In the genomic region with DNA sequence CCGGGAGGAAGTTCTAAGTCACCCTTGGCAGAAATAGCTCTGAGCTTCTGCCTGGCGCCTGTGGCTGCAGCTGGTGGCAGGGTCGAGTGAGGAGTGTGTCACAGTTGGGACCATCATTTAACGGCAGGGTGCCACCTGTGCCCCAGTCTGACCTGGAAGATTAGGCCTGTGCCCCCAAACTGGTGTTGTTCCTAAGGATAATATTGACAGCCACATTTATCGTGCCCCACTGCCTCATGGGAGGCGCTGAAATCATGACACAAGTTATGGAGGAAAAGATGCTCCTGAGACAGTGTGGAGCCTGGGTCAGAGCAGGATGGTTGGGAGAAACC, we compare ENCODE assay signal across 28 mouse cellular contexts. TPM values are rescaled to one million over a fixed set of nuclear protein-coding genes. Genes with fewer than 3 reads are reported as not detected.
A peak's percentile ranks its signal among the peaks of the same experiment; 100 is the strongest.
DNase-seq lines count a peak whose midpoint lies in the region; ATAC-seq and TF ChIP-seq lines count a peak whose summit lies in the region.
"Had no signal": no experiment of that assay in that cellular context is flagged by ENCODE, and none has a peak within 500 bp of the region (broad histone marks: within the 10 kb centered on the region; RNA-seq: fewer than 3 reads in every experiment).

No protein-coding gene starts in this region.

- peak overlapping the region; percentile 85 for H3K4me3 ChIP-seq in megakaryocyte, embryonic 14.5 days (replicated peaks)
- H3K4me3 ChIP-seq in liver, embryonic 16.5 days (ENCODE audit: low read depth, low read length) = no peak overlapping the region
- H3K4me3 ChIP-seq in lung, adult 2 months (replicated peaks; ENCODE audit: extremely low read depth, low read depth, low read length) = no peak overlapping the region
- H3K4me3 ChIP-seq: embryonic facial prominence, embryonic 13.5 days; gastrocnemius, adult 2 months; heart, embryonic 15.5 days; limb, embryonic 12.5 days; lung, embryonic 15.5 days; stomach, embryonic 15.5 days had no signal

- no peaks in the 10 kb centered on the region for H3K9me3 ChIP-seq in megakaryocyte, embryonic 14.5 days
- 0 out of 2 replicates have a peak, but pooled peaks cover 2% of the 10 kb centered on the region for H3K9me3 ChIP-seq in liver, embryonic 16.5 days (replicated peaks; ENCODE audit: control insufficient read depth, low read length)
- H3K9me3 ChIP-seq: embryonic facial prominence, embryonic 13.5 days; heart, embryonic 15.5 days; lung, embryonic 15.5 days; stomach, embryonic 15.5 days had no signal

- no peak for TF ChIP-seq POLR2A in lung, adult 2 months (IDR thresholded peaks at IDR 0.05; ENCODE audit: borderline replicate concordance, extremely low read depth, low read depth, low read length)

- H3K4me2 ChIP-seq in liver, embryonic 16.5 days (ENCODE audit: low read depth, low read length) = no peak overlapping the region
- H3K4me2 ChIP-seq: embryonic facial prominence, embryonic 13.5 days; heart, embryonic 15.5 days; limb, embryonic 12.5 days; lung, embryonic 15.5 days; stomach, embryonic 15.5 days had no signal

- no peaks in the 10 kb centered on the region for H3K27me3 ChIP-seq in megakaryocyte, embryonic 14.5 days (replicated peaks)
- no peaks in the 10 kb centered on the region for H3K27me3 ChIP-seq in liver, embryonic 16.5 days (ENCODE audit: control insufficient read depth, insufficient read depth, low read depth, low read length)
- H3K27me3 ChIP-seq: heart, embryonic 15.5 days; lung, embryonic 15.5 days; stomach, embryonic 15.5 days had no signal

- H3K9ac ChIP-seq in liver, embryonic 16.5 days (ENCODE audit: low read depth, low read length) = peak overlapping the region; percentile 62
- H3K9ac ChIP-seq: embryonic facial prominence, embryonic 13.5 days; forebrain, postnatal 0 days; heart, embryonic 15.5 days; limb, embryonic 12.5 days; lung, embryonic 15.5 days; stomach, embryonic 15.5 days had no signal

- H3K4me1 ChIP-seq in megakaryocyte, embryonic 14.5 days = peaks cover 92% of the 10 kb centered on the region
- H3K4me1 ChIP-seq in liver, embryonic 16.5 days (ENCODE audit: control insufficient read depth, low read depth, low read length) = peaks cover 90% of the 10 kb centered on the region
- no peaks in the 10 kb centered on the region for H3K4me1 ChIP-seq in lung, adult 2 months (ENCODE audit: control insufficient read depth, insufficient read depth, low read length)
- H3K4me1 ChIP-seq: lung, embryonic 15.5 days; stomach, embryonic 15.5 days had no signal

- DNase-seq in thymus, postnatal 36 days = peak; percentile 26 to 48
- no peak for DNase-seq in adrenal gland, postnatal 10 days
- DNase-seq in lung, adult 2 months = no peak
- DNase-seq: adrenal gland, adult 8-10 months; cerebellum, adult 11 months; cerebellum, postnatal 10 days; forebrain, postnatal 0 days; heart, postnatal 4 days had no signal

- H3K36me3 ChIP-seq in megakaryocyte, embryonic 14.5 days (replicated peaks; ENCODE audit: low read length) = peaks cover 4% of the 10 kb centered on the region
- H3K36me3 ChIP-seq in liver, embryonic 16.5 days (ENCODE audit: control insufficient read depth, insufficient read depth) = no peaks in the 10 kb centered on the region
- H3K36me3 ChIP-seq: embryonic facial prominence, embryonic 13.5 days; heart, embryonic 15.5 days; limb, embryonic 12.5 days; lung, embryonic 15.5 days; stomach, embryonic 15.5 days had no signal

- WGBS in liver, embryonic 16.5 days (ENCODE audit: insufficient replicate concordance) = 26% methylated on average over 6 of the region's 6 CpGs
- 53% methylated on average over 6 of the region's 6 CpGs for WGBS in lung, adult 2 months

- TF ChIP-seq CTCF in lung, adult 2 months (IDR thresholded peaks at IDR 0.05; ENCODE audit: insufficient read depth, low read length) = no peak

- peak overlapping the region; percentile 94 for H3K27ac ChIP-seq in liver, embryonic 16.5 days (ENCODE audit: low read length)
- H3K27ac ChIP-seq: embryonic facial prominence, embryonic 13.5 days; gastrocnemius, adult 2 months; heart, embryonic 15.5 days; hindbrain, postnatal 0 days; kidney, postnatal 0 days; limb, embryonic 12.5 days; lung, embryonic 15.5 days; macrophage; stomach, embryonic 15.5 days had no signal

- no peak for ATAC-seq in megakaryocyte, adult 5-6 weeks (ENCODE audit: poor library complexity, severe bottlenecking)
- ATAC-seq in granulocyte monocyte progenitor cell, adult 5-6 weeks (replicated peaks; ENCODE audit: poor library complexity, severe bottlenecking) = peak; percentile 34
- ATAC-seq in liver, embryonic 16.5 days (ENCODE audit: low read depth) = no peak
- ATAC-seq: forebrain, postnatal 0 days; hindbrain, postnatal 0 days; intestine, postnatal 0 days; midbrain, embryonic 16.5 days; Patski had no signal

RNA-seq across cellular contexts. Expression of a gene that starts 16.0 kb away (rescaled TPM):
- 4.1 and 10.3 TPM in 2 replicates for polyA plus RNA-seq in megakaryocyte, embryonic 14.5 days (2012; ENCODE audit: insufficient read depth, low replicate concordance)
- total RNA-seq in megakaryocyte, adult 5-6 weeks (2015) = 12.2 and 15.2 TPM in 2 replicates
- total RNA-seq in megakaryocyte, adult 5-6 weeks (2017) = 10.3 and 13.7 TPM in 2 replicates
- 25.9 and 31.5 TPM in 2 replicates for total RNA-seq in granulocyte monocyte progenitor cell, adult 5-6 weeks (2014; fragmentation: Nextera tagmentation)
- total RNA-seq in granulocyte monocyte progenitor cell, adult 5-6 weeks (2017) = 12.6 and 16.5 TPM in 2 replicates
- polyA plus RNA-seq in liver, embryonic 16.5 days (2015; fragmentation: Nextera tagmentation; extraction: Ambion mirVana) = 12.1 TPM in 2 replicates
- 10 to 100 TPM; 15.5 to 21.5 TPM for total RNA-seq in adrenal gland, postnatal 10 days (2021)
- polyA plus RNA-seq in lung, adult 2 months (2012; rRNA removed) = 21.6 and 27.3 TPM in 2 replicates

RNA-seq across cellular contexts. Expression of a gene that starts 22.2 kb away (rescaled TPM):
- 225 and 586 TPM in 2 replicates for polyA plus RNA-seq in megakaryocyte, embryonic 14.5 days (2012; ENCODE audit: insufficient read depth, low replicate concordance)
- 2.9 and 7.4 TPM in 2 replicates for total RNA-seq in megakaryocyte, adult 5-6 weeks (2015)
- total RNA-seq in megakaryocyte, adult 5-6 weeks (2017) = 6.1 and 7.8 TPM in 2 replicates
- 1.4 TPM in 1 of 2 replicates, not detected in the other for total RNA-seq in granulocyte monocyte progenitor cell, adult 5-6 weeks (2014; fragmentation: Nextera tagmentation)
- 1.9 and 2.0 TPM in 2 replicates for total RNA-seq in granulocyte monocyte progenitor cell, adult 5-6 weeks (2017)
- polyA plus RNA-seq in liver, embryonic 16.5 days (2015; fragmentation: Nextera tagmentation; extraction: Ambion mirVana) = 88.7 and 89.4 TPM in 2 replicates
- total RNA-seq in adrenal gland, postnatal 10 days (2021) = 1 to 10 TPM in 1 of 2 experiments, under 1 TPM in 1; 0.66 to 4.4 TPM
- polyA plus RNA-seq in lung, adult 2 months (2012; rRNA removed) = 0.66 and 0.79 TPM in 2 replicates
- total RNA-seq: adrenal gland, adult 8-10 months; forebrain, postnatal 0 days; gastrocnemius, adult 2 months; heart, postnatal 4 days; hindbrain, postnatal 0 days; layer of hippocampus, postnatal 25 days; left cerebral cortex, postnatal 10 days had no signal
- polyA plus RNA-seq: C2C12; forebrain, postnatal 0 days; hindbrain, postnatal 0 days; intestine, postnatal 0 days; midbrain, embryonic 16.5 days; Patski had no signal

RNA-seq across cellular contexts. Expression of a gene that starts 36.3 kb away (rescaled TPM):
- not detected in 2 replicates for polyA plus RNA-seq in megakaryocyte, embryonic 14.5 days (2012; ENCODE audit: insufficient read depth, low replicate concordance)
- not detected in 2 replicates for total RNA-seq in megakaryocyte, adult 5-6 weeks (2015)
- total RNA-seq in megakaryocyte, adult 5-6 weeks (2017) = not detected in 2 replicates
- not detected in 2 replicates for total RNA-seq in granulocyte monocyte progenitor cell, adult 5-6 weeks (2014; fragmentation: Nextera tagmentation)
- total RNA-seq in granulocyte monocyte progenitor cell, adult 5-6 weeks (2017) = not detected in 2 replicates
- 1.6 and 9.7 TPM in 2 replicates for polyA plus RNA-seq in liver, embryonic 16.5 days (2015; fragmentation: Nextera tagmentation; extraction: Ambion mirVana)
- under 1 TPM in 1 of 2 experiments, not detected in 1; 0.15 TPM for total RNA-seq in adrenal gland, postnatal 10 days (2021)
- polyA plus RNA-seq in lung, adult 2 months (2012; rRNA removed) = 0.12 and 3.3 TPM in 2 replicates
- total RNA-seq: adrenal gland, adult 8-10 months; forebrain, postnatal 0 days; gastrocnemius, adult 2 months; heart, postnatal 4 days; hindbrain, postnatal 0 days; layer of hippocampus, postnatal 25 days; left cerebral cortex, postnatal 10 days; neutrophil, adult 5-6 weeks had no signal
- polyA plus RNA-seq: C2C12; embryonic facial prominence, embryonic 13.5 days; forebrain, postnatal 0 days; hindbrain, postnatal 0 days; kidney, postnatal 0 days; limb, embryonic 12.5 days; lung, embryonic 15.5 days; macrophage; midbrain, embryonic 16.5 days; Patski had no signal

RNA-seq across cellular contexts. Expression of a gene that starts 41.5 kb away (rescaled TPM):
- polyA plus RNA-seq in megakaryocyte, embryonic 14.5 days (2012; ENCODE audit: insufficient read depth, low replicate concordance) = 1.1 and 1.7 TPM in 2 replicates
- total RNA-seq in megakaryocyte, adult 5-6 weeks (2015) = 8.9 and 10.9 TPM in 2 replicates
- 11.7 and 12.9 TPM in 2 replicates for total RNA-seq in megakaryocyte, adult 5-6 weeks (2017)
- total RNA-seq in granulocyte monocyte progenitor cell, adult 5-6 weeks (2014; fragmentation: Nextera tagmentation) = 17.4 and 23.7 TPM in 2 replicates
- 11.1 and 12.4 TPM in 2 replicates for total RNA-seq in granulocyte monocyte progenitor cell, adult 5-6 weeks (2017)
- 9.6 and 9.8 TPM in 2 replicates for polyA plus RNA-seq in liver, embryonic 16.5 days (2015; fragmentation: Nextera tagmentation; extraction: Ambion mirVana)
- total RNA-seq in adrenal gland, postnatal 10 days (2021) = 10 to 100 TPM; 15.5 to 20.7 TPM
- 10.2 and 14.7 TPM in 2 replicates for polyA plus RNA-seq in lung, adult 2 months (2012; rRNA removed)

Comparison
In these comparisons a context has a peak if more than half of its experiments do, and no peak if none do; other contexts are left out.
1. DNase-seq: peak in thymus, postnatal 36 days (2 of 2); none in adrenal gland, postnatal 10 days (single experiment) and lung, adult 2 months (single experiment).